Comparison of ENCODE assay signal across 9 mouse cellular contexts in genomic region chr7:96142973-96143596, GRCm38 (mm10). TPM values are rescaled to one million over a fixed set of nuclear protein-coding genes. Genes with fewer than 3 reads are reported as not detected.
DNase-seq lines count a peak whose midpoint lies in the region; ATAC-seq lines count a peak whose summit lies in the region.
"Had no signal": no experiment of that assay in that cellular context is flagged by ENCODE, and none has a peak within 500 bp of the region (broad histone marks: within the 10 kb centered on the region; RNA-seq: fewer than 3 reads in every experiment).

No protein-coding gene starts in this region.

- H3K27me3 ChIP-seq in intestine, embryonic 15.5 days (replicated peaks): no peaks in the 10 kb centered on the region
- H3K27me3 ChIP-seq: stomach, embryonic 15.5 days had no signal

- no peaks in the 10 kb centered on the region for H3K36me3 ChIP-seq in intestine, embryonic 15.5 days
- H3K36me3 ChIP-seq: stomach, embryonic 15.5 days had no signal

- H3K9me3 ChIP-seq in intestine, embryonic 15.5 days: no peaks in the 10 kb centered on the region
- H3K9me3 ChIP-seq: stomach, embryonic 15.5 days had no signal

- no peak overlapping the region for H3K9ac ChIP-seq in intestine, embryonic 15.5 days
- H3K9ac ChIP-seq: stomach, embryonic 15.5 days had no signal

- DNase-seq in MN1 (ENCODE audit: low spot score) (peak; percentile 12), adipocyte (ENCODE audit: low spot score) (peak; percentile 89)
- DNase-seq in fibroblast of lung, adult 2 months (ENCODE audit: low read depth): peak; percentile 65
- peak; percentile 58 for DNase-seq in heart, postnatal 25 days (ENCODE audit: low spot score)
- DNase-seq in lung, postnatal 25 days (ENCODE audit: low spot score): peak; percentile 40
- no peak for DNase-seq in retina, embryonic 14.5 days (ENCODE audit: low spot score)

- H3K4me1 ChIP-seq in intestine, embryonic 15.5 days (replicated peaks): no peaks in the 10 kb centered on the region
- H3K4me1 ChIP-seq: stomach, embryonic 15.5 days had no signal

- no peak overlapping the region for H3K4me2 ChIP-seq in intestine, embryonic 15.5 days (replicated peaks)
- H3K4me2 ChIP-seq: stomach, embryonic 15.5 days had no signal

- no peak overlapping the region for H3K4me3 ChIP-seq in intestine, embryonic 15.5 days (replicated peaks)
- H3K4me3 ChIP-seq: stomach, embryonic 15.5 days had no signal

- no peak overlapping the region for H3K27ac ChIP-seq in intestine, embryonic 15.5 days
- H3K27ac ChIP-seq: macrophage; stomach, embryonic 15.5 days had no signal

- no peak for ATAC-seq in intestine, embryonic 15.5 days

- 77% methylated on average over 3 of the region's 3 CpGs for WGBS in intestine, embryonic 15.5 days

- intact Hi-C loops in heart, postnatal 25 days (cut with DNase I): loop anchor here (5.0 kb wide), 1 partner anchor 66 kb away; no protein-coding TSS in a partner anchor

RNA-seq across cellular contexts. Expression of gene Tenm4, which starts 28.0 kb away (rescaled TPM):
- 1 to 10 TPM; 1.0 to 1.1 TPM for total RNA-seq in heart, postnatal 25 days (2021)
- polyA plus RNA-seq in intestine, embryonic 15.5 days (2015; fragmentation: Nextera tagmentation; extraction: Ambion mirVana): 22.0 and 25.9 TPM in 2 replicates
